Mouse (Mus musculus) layer of hippocampus, postnatal 25 days (tissue): Measurements from ENCODE around the gene Them5. TPM values are rescaled to one million over a fixed set of nuclear protein-coding genes. Genes with fewer than 3 reads are reported as not detected.
A peak's percentile ranks its signal among the peaks of the same experiment; 100 is the strongest.

Experiments
- DNase-seq, 2 experiments: peaks; one replicate each; pipeline ENCODE4 v3.0.0; 2022; ENCODE audit warnings: mixed read lengths in 2 of 2, low spot score in 1 of 2; ENCODE audit errors: extremely low spot score in 1 of 2
- total RNA-seq, 2 experiments: library from RNA; stranded (reverse); gene quantifications; 2 replicates each; pipeline ENCODE4 v1.2.3; 2021

Them5 gene
- not detected for total RNA-seq

GRCm38 (mm10) chr3:94341959-94342422 is at the start of gene Them5:
Them5 (plus strand) TSS chr3:94342099.
- DNase-seq: no peak

GRCm38 (mm10) chr3:94305457-94305856 is 36.4 kb upstream of the Them5 start:
- DNase-seq: no peak

GRCm38 (mm10) chr3:94306975-94307374 is 34.9 kb upstream of the Them5 start:
- DNase-seq: no peak

GRCm38 (mm10) chr3:94309633-94310363 is 32.1 kb upstream of the Them5 start, which contains the start of gene Them4:
Them4 (plus strand) TSS chr3:94310089.
- DNase-seq: peak; percentile 77 to 78

- DNase-seq: no peak
Measured at GRCm38 (mm10) chr3:94310491-94310890, 31.4 kb upstream of the Them5 start.

- no peak for DNase-seq
Measured at GRCm38 (mm10) chr3:94310911-94311310, 31.0 kb upstream of the Them5 start.

GRCm38 (mm10) chr3:94311376-94311775 is 30.5 kb upstream of the Them5 start:
- DNase-seq: no peak

- no peak for DNase-seq
Measured at GRCm38 (mm10) chr3:94328681-94329080, 13.2 kb upstream of the Them5 start.

GRCm38 (mm10) chr3:94334442-94334841 is 7.5 kb upstream of the Them5 start:
- no peak for DNase-seq

GRCm38 (mm10) chr3:94338522-94338921 is 3.4 kb upstream of the Them5 start:
- DNase-seq: no peak

GRCm38 (mm10) chr3:94342552-94342951 is 653 bp downstream of the Them5 start:
- no peak for DNase-seq

- DNase-seq: no peak
Measured at GRCm38 (mm10) chr3:94344182-94344581, 2.3 kb downstream of the Them5 start.

- no peak for DNase-seq
Measured at GRCm38 (mm10) chr3:94344897-94345296, 3.0 kb downstream of the Them5 start.

GRCm38 (mm10) chr3:94348146-94348545 is 6.2 kb downstream of the Them5 start:
- no peak for DNase-seq

GRCm38 (mm10) chr3:94360812-94361211 is 18.9 kb downstream of the Them5 start:
- peak in 1 of 2 experiments; percentile 47 for DNase-seq

- DNase-seq: no peak
Measured at GRCm38 (mm10) chr3:94362138-94362537, 20.2 kb downstream of the Them5 start, which contains the start of gene C2cd4d. C2cd4d (plus strand) TSS chr3:94362438.

- DNase-seq: peak; percentile 24 to 42
Measured at GRCm38 (mm10) chr3:94363291-94364153, 21.6 kb downstream of the Them5 start.

- no peak for DNase-seq
Measured at GRCm38 (mm10) chr3:94364154-94364526, 22.2 kb downstream of the Them5 start.

GRCm38 (mm10) chr3:94366761-94367160 is 24.9 kb downstream of the Them5 start:
- DNase-seq: peak; percentile 67 to 85

- DNase-seq: no peak
Measured at GRCm38 (mm10) chr3:94367511-94367910, 25.6 kb downstream of the Them5 start.

- no peak for DNase-seq
Measured at GRCm38 (mm10) chr3:94368631-94369030, 26.7 kb downstream of the Them5 start.
